Mouse (Mus musculus) liver, adult 2 months (tissue): Measurements from ENCODE around the gene Zfand4.
"Not testable (repeated sequence)": the region's sequence is repeated elsewhere in the genome, so short reads cannot be mapped to it uniquely, and the experiment has no call there.

Source experiments
- CTCF ChIP-seq: fragments of 200-500 bp; IDR thresholded peaks from 2 replicates; pipeline ENCODE4 v1.5.1; 2011; ENCODE audit warnings: low read depth, low read length, control low read depth
- POLR2A ChIP-seq: fragments of 200-500 bp; IDR thresholded peaks from 2 replicates; pipeline ENCODE4 v1.6.1; 2011; ENCODE audit warnings: low read length, control low read depth; ENCODE audit not compliant: insufficient read depth; ENCODE audit errors: extremely low read depth

DNA sequence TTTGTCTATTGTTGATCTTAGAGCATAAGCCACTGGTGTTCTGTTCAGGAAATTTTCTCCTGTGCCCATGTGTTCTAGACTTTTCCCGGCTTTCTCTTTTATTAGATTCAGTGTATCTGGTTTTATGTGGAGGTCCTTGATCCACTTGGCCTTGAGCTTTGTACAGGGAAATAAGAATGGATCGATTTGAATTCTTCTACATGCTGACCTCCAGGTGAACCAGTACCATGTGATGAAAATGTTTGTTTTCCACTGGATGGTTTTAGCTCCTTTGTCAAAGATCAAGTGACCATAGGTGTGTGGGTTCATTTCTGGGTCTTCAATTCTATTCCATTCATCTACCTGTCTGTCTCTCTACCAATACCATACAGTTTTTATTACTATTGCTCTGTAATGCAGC lies 29.2 kb upstream of the Zfand4 start:
- not testable (repeated sequence) for TF ChIP-seq CTCF, POLR2A
